Mouse (Mus musculus) megakaryocyte, embryonic 14.5 days (primary cell): Measurements from ENCODE around the gene Atp1a4.

ENCODE experiments used
- FLI1 ChIP-seq: IDR thresholded peaks from 2 replicates; pipeline ENCODE4 v1.6.1; 2012; ENCODE audit warnings: low read length, inconsistent platforms, mixed read lengths
- GATA1 ChIP-seq: IDR thresholded peaks from 3 replicates; pipeline ENCODE4 v1.6.1; 2012; ENCODE audit warnings: mixed read lengths, low read length, inconsistent platforms, borderline replicate concordance

DNA sequence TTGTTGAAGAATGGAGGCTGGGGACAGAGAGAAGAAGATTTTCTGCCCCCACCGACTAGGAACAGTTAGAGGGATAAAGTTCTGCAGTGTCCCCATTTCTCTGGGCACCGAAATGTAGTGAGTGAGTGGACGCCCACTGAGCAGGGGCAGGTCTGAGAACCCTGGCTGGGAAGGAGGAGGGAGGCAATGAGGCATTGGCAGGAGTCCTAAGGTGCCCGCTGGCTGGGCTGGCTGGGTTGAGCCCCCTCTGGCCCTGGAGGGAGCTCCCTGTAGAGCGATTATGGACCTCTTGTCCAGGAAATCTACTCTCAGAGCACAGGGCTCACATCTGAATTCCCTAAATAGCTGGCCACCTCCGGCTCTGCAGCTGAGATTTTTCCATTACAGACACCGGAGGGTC, 41.3 kb upstream of the Atp1a4 start:
- TF ChIP-seq GATA1 = no peak
- TF ChIP-seq FLI1 = no peak
